Mouse (Mus musculus): ENCODE results near the gene Lrrc66.
"Not testable (repeated sequence)": the region's sequence is repeated elsewhere in the genome, so short reads cannot be mapped to it uniquely, and the experiment has no call there.

The Lrrc66 gene

DNA sequence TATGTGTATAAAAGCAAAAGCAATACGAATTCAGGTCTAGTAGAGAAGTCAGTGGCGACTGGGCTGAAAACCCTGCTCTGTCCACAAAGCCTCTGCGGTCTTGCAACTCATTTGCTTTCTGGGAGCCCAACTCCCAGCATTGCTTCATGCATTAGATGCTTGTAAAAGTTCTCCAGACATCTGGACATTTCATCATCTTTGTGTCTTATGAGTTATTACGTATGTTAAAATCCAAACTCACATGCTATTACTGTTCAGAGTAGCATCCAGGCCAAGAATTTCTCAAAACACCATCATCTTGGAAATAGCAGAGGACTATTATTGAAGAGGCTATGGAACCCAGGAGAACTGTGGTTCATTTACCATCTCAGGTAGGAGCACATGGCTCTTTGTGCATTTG, 21.3 kb downstream of the Lrrc66 start:
- no peak for DNase-seq

DNA sequence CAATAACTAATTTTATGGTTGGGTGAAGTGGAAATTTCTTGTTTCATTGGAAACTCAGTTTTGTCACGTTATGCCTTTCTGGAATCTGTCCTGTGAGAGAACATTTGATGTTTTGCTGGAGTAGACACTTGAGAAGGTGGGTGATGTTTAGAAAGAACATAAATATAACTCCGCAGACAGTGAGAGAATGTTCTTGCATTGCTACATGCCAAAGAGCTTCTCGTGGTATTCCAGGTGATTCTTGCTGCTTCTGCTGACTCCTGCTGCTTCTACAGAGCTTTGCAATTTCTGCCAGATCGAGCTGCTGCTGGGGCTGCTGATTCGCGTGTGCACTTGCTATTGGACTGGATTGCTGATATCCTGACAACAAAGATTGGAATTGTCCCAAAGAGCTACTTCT, 27.4 kb downstream of the Lrrc66 start:
- DNase-seq: no peak

DNA sequence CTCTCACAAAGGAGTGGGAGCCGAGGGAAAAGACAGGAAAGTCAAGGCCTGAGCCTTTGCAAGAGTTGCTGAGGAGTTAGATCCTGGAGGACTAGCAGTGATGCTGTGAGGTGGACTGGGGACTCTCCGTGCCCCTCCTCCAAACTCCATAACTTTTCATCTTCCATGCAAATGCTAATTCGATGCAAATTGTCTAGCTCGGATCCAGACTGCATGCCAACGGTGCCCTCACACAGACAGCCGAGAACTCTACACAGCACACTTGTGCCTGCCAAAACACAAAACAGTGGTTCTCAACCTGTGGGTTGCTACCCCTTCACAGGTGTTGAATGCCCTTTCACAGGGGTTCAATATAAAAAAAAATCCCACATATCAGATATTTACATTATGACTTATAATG, 27.8 kb downstream of the Lrrc66 start:
- DNase-seq: no peak

DNA sequence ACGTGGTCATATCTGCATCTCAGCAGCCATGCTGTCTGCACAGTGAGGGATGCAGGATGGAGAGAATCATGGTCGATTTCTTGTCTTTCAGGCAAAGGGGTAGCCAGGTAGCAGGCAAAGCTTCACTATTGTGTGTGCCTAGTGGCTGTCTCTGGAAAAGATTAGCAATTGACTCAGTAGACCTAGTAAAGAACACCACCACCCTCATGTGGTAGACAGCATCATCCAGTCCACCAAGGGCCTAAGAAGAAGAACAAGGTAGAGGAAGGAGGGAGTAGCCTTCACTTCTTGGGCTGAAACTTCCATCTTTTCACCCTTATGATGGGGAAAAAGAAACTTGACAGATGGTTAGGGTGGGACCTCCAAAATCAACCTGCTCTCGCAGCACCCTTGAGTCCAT, 29.5 kb downstream of the Lrrc66 start:
- no peak for DNase-seq

DNA sequence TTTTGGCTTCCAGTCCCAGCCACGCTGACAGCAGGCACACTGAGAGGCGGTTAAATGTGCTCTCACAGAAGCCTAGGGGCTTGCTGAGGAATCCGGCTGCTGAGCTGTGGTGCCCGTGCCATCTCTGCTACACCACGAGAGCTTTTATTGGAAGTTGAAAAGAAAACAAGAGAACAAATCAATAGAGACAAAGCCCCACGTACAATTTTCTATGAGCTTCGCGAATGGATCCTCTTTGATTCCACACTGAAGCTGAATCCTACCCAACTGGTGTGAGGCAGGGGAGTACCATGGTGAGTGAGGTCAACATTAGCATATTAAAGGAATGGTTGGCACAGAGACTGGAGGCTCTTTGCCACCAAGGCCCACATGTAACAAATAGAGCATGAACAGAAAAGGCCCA, 31.0 kb downstream of the Lrrc66 start:
- no peak for DNase-seq

DNA sequence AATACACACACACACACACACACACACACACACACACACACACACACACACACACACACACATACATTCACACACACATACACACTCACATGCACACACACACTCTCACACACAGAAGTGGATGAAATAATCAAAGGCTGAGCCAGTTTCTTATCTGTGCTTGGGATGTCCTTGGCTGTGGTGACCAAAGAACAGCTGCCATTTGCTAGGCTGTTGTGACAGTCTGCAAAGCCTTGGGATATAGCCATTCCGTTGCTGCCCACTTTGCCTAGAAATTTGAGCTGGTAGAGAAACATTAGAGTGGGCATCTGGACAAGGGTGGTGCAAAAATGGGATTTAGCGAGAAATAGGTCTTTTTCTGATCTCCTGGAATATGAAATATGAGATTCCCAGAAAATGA, 32.3 kb downstream of the Lrrc66 start:
- no peak for DNase-seq

DNA sequence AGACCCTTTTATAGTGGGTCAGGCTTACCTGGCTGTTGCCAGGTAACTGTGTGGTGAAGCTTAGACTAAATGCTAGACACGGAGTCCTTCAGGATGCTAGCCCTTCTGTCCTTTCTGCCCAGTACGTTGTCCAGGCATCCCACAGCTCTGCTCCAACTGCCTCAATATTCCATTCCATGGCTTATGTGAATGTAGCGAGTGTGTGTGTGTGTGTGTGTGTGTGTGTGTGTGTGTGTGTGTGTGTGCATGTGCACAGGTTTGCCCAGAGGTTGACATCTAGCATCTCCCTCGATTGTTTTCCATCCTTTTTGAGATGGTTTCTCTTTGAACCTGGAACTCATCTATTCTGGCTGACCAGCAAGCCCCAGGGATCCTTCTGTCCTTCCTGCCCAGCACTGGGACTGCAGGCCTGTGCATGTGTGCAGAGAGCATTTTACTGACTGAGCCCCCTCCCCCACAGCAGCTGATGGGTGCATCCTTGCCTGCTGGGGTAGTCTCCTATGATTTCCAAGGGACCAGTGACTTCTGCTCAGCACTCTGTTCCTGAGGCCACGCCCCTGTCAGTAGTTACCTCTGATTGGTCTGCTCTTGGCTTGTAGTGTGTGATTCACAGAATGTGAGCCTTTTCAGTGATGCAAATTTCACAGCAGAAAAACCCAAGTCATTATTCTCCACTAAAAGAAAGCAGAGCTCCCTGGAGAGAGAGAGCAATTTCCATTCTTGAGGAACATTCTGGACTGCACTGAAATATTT, 33.2 kb downstream of the Lrrc66 start:
- DNase-seq: no peak

DNA sequence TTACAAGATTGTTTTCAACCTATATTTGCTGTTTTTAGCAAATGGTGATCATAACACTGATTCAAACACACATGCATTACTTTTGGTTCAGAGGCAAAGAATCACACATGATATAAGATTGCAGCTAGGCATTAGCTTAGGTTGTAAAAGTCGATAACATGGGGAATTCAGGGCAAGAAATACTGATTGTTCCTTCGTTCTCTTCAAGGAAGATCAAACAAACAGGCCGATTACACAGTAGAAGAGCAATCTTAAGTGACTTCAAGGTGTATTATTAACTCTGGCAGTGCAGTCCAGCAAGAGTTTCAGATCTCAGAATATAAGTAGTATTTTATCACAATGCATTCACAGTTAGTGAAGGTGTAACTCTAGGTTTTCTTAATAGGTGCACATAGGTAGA, 45.2 kb downstream of the Lrrc66 start:
- DNase-seq: no peak

DNA sequence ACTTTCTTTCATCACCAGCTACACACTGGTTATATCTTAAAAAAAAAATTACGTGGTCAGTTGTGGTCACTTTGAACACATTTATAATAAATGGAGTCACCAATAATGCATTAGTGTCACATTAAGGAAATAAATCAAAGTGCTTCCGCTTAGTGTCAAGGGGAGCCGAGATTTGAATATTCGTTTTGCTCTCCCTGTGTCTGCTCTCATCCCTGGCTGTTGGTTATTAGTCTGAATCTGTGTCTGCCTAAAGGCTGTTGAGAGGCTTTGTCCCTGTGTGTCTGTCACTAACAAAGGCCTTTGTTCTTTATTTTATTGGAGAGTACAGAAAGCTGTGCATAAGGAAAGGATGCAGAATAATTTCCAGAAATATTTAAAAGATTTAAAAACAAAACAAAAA, 45.7 kb downstream of the Lrrc66 start:
- DNase-seq: no peak

DNA sequence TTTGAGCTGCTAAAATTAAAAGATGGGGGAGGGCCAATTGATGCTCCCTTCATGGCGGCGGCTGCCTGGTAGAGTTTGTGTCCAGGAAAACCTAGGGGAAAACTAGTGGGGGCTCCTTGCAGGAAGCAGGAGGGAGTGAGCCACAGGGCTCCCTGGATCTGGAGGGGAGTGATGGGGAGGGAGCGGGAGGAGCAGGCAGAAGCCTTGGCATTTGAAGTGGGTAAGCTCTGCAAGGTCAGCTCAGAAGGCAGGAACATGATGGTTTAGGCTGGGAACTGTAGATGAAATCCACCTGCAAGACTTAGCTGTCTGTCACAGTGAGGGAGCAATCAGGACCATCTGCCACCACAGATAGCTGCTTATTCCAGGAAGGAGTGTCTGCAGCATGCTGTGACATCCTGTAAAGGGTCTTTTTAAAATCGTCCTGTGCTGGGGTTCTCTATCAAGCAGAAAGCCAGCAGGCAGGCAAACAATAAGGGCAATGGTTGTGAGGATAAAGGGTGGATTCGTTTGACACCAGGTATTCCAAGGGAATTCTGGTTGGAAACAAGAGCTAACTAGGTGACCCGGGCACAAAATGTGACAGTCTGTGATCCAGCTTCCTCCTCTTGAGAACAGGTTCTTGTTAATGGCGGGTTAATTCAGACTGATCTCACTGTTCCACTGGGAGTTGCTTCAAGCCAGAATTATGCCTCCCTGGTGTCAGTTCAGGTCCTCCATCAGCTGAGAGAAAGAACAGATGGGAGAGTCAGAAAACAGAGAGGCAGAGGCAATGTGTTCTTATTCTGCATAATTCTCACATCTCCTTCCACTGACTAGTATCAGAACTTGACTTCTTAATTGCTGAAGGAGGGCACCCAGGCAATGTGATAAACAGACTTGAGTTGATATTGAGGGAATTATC, 46.9 kb downstream of the Lrrc66 start:
- no peak for DNase-seq

DNA sequence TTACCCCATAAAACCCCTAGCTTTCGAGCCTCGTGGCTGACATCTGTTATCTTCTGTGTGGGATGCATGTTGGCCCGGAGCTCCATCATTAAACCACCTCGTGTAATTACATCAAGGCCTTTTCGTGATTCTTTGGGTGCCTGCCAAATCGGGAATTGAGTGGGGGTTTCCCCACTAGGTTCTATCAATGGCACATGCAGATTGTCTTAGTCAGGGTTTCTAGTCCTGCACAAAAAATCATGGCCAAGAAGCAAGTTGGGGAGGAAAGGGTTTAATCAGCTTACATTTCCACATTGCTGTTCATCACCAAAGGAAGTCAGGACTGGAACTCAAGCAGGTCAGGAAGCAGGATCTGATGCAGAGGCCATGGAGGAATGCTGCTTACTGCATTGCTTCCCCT, 48.3 kb downstream of the Lrrc66 start:
- not testable (repeated sequence) for DNase-seq

DNA sequence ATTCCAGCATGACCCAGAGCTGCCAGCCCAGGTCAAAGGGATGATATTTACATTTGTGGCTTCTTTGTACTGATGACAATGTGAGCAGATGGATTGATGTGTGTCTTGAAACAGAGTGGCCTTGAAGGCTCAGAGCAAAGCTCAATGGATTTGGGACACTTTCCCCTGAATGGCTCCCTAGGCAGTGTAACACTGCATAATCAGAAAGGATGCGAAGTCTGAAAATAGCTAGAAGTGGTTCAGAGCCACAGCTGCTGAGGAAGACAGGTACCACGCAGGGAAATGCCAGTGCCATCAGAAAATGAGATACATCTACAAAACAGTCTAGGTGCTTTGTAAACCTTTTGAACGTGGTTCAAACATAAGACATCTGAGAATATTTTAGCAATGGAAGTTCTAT, 54.2 kb downstream of the Lrrc66 start:
- no peak for DNase-seq

DNA sequence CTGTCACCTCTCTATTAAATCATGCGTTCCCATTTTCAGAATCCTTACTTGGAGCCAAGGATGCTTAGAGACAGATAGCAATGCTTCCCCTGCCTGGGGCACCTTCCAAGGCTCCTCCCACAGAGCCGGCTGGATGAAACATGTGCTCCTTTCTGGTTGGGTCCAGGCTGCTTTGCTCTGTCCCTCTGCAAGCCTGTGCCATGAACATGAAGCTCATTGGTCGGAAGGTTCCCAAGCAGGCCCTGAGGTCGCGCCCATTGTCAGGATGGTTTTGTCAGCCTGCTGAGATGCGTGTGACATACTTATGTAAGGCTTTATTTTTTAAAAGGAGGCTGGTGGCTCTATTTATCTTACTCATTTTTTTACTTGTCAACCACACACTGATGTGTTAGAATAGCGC, 55.6 kb downstream of the Lrrc66 start:
- DNase-seq: no peak

DNA sequence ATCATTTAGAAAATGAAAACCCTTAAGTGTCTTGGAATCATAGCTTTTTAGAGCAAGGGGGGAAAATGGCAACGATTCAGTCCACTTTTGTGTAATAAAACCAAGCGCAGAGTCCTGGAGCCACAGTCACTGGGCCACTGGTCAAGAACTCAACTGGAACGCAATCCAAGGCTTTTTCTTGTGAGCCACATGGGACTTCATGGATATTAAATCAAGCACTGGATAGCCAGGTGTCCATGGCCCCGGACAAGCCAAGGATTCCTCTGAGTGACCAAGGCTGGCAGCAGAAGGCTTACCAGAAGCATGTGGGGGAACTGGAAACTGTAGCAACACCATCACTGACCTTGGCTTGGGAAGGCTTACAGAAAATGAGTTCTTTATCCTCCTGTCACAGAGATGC, 57.7 kb downstream of the Lrrc66 start:
- DNase-seq: no peak

DNA sequence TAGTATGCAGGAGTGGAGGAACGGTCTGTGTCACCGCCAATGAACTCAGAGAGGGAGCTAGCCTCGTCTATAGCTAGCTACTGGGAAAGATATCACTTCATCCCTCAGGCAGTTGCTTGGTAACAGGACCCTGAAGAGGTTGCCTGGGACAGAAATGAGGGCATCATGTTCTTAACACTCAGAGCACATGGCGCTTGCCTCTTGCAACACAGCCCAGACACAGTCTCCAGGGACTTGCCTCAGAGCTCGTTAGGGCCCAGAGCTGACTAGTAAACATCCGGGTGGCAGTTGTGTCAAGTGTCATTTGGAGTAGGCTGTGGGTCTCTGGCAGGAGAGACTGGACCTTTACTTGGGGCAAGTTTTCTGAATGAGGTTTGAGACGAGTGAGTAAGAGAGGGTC, 58.5 kb downstream of the Lrrc66 start:
- no peak for DNase-seq

DNA sequence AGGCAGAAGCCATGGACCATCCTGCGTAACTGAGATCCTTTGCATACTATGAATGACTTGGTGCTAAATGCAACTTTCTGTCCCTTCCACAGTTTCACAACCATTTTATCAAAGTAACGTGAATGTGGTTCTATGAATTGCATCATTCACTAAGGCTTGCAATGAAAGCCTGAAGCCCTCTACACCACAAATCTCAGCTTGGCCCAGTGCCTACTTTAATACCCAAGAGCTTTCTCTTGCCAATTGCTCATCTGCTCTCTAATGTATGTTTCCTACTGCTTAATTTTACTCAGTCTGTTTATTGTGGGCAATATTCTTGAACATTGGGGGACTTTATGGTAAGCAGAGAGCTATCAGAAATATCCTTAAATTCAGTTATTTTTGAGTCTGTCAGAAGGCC, 59.5 kb downstream of the Lrrc66 start:
- DNase-seq: no peak

DNA sequence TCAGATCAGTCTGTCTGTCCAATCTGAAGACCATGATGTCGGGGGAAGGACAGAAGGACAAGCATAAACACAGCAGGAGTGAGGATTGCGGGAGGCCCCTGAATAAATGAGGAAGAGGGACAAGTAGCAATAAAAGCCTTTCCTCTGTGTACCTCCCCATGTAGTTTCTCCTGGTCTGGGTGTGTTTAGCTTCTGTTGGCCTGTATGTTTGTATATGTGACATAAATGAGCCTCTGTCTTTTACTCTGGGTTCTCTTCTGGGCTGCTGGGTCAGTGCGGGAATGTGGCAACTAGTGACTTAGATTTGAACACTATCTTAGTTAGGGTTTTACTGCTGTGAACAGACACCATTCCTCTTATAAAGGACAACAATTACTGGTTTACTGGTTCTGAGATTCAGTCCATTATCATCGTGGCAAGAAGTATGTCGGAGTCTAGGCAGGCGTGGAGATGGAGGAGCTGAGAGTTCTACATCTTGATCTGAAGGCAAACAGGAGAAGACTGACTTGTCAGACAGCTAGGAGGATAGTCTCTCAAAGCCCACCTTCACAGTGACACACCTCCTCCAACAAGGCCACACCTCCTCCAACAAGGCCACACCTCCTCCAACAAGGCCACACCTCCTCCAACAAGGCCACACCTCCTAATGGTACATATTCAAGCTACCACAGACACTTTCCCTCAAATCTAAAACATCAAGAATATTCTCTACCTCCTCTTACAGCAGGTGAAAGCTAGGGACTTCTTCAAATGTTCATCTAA, 60.8 kb downstream of the Lrrc66 start:
- DNase-seq: no peak

DNA sequence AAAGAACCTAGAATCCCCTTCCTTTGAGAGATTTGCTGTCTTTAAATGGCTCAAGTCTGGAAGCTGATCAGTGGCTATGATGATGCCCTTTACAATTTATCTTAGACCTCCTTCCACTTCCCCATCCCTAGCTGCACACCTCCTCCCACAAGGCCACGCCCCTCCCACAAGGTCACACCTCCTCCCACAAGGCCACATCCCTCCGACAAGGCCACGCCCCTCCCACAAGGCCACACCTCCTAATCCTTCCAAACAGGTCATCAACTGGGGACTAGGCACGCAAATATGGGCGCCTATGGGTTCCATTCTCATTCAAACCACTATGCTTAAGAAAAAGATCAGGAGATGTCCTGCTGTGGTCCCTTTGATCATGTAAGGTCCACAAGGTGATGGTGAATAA, 63.1 kb downstream of the Lrrc66 start:
- no peak for DNase-seq

DNA sequence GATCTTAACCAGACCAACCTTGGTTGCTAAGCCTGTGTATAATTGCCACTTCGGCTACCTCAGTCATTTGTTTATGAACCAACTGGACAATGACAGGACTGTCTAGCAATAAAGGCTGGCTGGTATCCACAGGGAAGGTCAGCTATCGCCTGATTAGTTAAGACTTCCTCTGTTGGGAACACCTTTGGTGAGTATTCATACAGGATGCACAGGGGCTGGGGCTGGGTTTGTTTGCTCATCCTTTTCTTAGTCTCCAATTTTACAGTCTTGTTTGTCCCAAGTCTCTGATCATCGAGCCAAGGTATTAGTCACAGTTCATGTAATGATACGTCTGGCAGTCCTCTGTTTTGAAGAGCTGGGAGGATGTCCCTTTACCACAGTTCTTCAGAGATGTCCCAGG, 65.4 kb downstream of the Lrrc66 start:
- DNase-seq: no peak

DNA sequence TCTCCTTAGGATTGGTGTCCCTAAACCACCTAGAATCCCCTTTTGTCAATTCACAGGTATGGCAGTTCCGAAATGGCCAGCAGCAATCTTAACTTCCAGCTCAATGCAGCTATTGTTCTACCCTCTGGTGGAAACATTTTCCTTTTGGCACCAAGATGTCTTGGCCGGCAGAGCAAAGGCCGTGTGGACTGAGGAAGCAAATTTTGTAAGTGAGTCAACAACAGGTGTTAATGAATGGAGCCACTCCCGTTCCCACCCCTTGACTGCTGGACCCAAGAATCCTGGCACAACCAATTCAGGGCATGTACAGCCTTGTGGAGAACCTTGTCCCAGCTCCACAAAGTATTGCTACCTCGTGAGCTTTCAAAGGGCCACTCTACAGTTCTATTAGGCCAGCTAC, 66.2 kb downstream of the Lrrc66 start:
- DNase-seq: no peak

DNA sequence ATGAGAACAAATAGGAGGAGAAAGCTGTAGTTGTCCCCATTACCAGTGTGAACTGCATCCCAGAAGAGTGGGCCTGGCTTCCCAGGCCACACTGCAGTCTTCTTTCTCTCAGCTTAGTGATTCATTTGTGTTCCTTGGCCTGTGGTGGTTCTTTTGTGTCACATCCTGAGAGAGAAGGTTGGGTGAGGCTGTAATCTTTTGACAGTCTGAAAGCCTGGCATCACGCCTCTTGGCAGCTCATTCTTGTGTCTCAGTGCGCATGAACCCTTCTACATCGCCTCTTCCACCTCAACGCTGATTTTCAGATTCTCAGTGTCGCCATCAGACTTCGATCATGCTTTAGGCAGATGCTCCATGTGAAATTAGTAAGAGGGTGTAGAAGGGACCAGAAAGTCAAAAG, 68.3 kb downstream of the Lrrc66 start:
- DNase-seq: no peak

DNA sequence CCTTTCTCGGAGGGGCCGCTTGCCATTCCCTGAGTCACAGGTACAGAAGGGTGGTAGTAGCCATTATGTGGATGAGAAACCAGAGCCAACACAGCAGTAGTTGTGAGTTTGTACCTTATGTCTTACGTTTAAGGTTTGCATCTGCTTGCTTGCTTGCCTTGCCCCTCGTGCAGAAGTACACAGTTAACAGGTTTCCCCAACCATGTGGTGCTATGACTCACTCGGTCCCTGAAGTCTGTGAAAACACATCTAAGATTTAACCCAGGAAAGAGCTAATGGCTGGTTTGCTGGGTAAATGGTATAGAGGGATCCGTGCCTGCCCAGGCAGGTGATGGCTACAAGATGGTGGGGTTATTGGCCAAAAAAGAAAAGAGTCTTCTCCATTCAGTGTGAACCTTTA, 73.6 kb downstream of the Lrrc66 start:
- no peak for DNase-seq

DNA sequence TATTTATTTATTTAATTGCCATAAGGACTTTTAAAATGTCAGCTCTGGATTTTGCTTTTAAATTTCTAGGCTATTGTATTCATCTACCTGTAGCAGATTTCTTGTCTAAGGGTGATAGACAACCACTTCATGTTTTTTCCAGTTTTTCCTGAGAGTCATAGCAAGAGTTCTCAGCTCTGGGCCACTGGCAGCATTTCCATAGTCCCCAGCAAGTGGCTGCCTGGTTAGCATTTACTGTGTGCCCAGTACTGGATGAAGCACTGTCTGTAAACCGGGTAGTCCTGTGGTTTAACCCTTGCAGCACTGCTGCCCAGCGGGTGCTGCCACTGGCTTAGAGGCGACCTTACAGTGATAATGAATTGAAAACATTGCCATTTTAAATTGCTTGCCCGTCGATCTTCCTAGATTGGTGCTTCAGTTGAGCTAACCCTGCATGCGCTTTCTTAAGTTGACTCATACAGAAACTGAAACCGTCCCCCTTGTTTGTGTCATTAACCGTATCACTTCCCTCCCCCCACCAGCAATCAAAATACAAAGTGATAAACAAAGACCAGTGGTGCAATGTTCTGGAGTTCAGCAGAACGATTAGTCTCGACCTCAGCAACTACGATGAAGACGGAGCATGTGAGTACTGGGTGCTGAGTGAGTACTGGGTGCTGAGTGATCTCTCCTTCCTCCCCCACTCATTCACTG, 75.4 kb downstream of the Lrrc66 start:
- DNase-seq: no peak

Data from kidney, postnatal 10 days (tissue).